Mouse (Mus musculus) adrenal gland, postnatal 36 days (tissue): Measurements from ENCODE around the gene Sgsm1. TPM values are rescaled to one million over a fixed set of nuclear protein-coding genes. Genes with fewer than 3 reads are reported as not detected.

Experiments used
- DNase-seq, 2 experiments: peaks; one replicate each; pipeline ENCODE4 v3.0.0; 2021; ENCODE audit warnings: mixed read lengths in 1 of 2
- total RNA-seq, 2 experiments: library from RNA; stranded (reverse); gene quantifications; 2 replicates each; pipeline ENCODE4 v1.2.3; 2021

The Sgsm1 gene
- total RNA-seq, 2 experiments from 2014 or later = 7.7 to 8.2 TPM

DNA sequence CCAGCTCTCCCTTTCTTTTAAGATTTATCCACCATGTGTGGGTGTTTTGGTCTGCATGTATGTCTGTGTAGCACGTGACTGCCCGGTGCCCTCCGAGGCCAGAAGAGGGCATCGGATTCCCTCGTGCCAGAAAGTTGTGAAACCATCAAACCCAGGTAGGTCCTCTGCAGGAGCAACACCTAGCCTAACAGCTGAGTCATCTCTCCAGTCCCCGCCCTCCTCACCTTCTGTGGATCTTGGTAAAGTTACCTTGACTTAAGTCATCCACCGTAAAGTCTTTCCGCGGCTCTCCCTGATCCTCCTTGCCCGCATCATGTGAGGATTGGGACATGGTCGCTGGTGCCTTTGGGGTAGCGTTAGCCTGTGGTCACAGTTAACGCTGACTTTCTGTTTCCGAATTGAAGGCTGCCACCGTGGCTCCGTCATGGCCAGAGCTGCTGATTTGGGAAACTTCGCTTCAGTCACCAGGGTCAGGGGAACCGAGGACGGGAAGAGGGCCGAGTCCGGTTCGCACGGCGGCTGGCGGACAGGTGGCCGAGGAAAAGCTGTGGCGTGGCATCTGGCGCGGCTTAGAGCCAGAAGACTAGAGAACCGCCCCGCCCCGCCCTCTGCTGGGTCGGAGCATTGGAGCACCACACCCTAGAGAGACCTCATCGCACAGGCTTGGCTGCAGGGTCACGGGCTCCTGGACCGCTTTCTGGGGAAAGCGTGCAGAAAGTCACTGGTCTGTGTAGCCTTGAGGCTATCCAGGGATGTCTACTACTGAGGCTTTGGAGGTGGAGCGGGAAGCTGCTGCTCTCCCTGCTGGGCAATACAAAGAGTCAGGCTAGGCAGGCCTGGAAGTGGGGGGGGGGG is 13.4 kb upstream of the Sgsm1 start:
- DNase-seq = peak; percentile 15 to 34

DNA sequence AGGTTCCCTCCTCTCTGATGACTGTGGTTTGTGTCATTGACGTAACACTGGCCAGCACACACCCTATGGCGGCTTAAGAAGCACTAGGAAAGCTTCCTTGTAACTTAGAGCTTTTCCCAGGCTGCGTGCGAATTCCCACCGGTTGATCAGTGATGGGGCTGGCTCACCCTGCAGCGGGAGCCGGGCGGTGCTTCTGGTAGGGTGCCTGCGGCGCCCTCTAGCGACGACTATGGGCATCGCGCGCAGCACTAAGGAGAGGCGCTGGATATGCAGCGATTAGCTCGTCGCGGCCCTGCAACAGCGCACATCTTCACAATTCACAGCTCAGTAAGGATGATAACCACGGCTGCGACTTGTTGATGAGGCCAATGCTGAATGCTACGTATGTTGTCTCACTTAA is 3.4 kb upstream of the Sgsm1 start:
- DNase-seq = peak; percentile 44 to 57

DNA sequence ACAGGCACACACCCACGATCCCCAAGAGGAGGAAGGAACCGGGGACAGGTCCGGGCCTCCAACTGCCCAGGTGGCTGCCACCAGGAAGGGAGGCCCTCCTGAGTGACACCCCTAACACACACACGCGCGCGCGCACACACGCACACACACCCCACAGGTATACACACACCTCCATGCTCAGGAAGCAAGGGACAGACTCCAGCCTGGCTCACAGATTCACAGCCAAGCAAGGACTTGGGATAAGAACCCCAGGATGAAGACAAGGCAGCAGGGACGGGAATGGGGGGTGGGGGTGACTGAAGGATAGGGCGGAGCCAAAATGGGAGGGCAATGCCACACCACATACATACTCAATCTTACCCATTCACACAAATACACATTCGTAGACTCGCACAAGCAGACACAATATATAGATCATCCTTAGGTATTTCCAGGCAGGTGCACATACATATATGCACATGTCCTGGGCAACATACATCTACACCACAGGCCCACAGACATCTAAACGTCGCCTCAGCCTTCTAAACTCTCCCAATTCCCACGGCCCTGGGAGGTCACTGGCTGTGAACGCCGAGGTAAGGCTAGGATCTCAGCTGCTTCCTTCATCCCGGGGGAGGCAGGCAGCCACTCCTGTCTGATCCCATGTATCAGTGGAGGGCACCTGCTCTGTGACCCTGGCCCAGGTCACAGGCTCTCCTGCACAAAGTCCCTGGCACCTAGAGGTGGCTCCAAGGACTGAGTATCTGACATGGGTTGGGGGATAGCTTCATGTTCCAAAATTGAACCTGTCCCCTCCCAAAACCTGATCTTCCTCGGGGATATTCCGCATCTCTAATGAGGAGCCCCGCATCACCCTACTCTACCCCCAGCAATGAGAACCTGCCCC is 852 bp downstream of the Sgsm1 start:
- DNase-seq = no peak

DNA sequence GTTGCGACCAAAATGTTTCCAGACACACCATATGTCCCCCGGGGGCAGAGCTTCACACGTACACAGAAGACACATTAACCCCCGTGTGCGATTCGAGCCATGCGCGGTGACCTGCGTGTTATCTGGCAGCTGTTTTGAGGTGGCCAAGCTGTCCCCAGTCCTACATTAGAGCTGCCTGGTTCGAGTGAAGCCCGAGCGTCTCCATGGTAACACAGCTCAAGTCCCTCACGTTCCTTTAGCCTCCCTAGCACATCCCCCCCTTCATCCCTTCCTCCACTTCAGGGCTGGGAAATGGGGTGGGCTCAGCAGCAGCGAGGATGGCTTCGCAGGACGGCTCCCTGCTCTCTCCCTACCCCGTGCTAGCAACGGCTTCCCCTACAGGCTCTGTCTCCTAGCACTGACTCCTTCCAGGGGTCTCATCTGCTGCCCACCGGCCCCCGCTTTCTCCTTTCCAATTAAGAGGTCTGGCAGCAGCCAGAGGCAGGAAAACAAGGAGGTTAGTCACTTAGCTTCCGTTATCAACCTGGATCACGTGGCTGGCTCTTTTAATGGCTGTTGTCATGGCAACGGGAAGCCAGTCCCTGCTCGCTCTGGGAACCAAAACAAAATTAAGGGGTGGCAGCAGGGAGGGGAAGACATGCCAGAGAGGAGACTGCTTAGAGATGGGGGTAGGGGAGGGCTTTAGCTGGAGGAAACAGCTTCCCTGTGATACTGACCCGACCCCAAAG is 3.7 kb downstream of the Sgsm1 start:
- DNase-seq = peak; percentile 20 to 22

GRCm38 (mm10) chr5:113304527-113304926 is 6.1 kb downstream of the Sgsm1 start:
- no peak for DNase-seq

GRCm38 (mm10) chr5:113301841-113302240 is 8.7 kb downstream of the Sgsm1 start:
- DNase-seq = no peak

DNA sequence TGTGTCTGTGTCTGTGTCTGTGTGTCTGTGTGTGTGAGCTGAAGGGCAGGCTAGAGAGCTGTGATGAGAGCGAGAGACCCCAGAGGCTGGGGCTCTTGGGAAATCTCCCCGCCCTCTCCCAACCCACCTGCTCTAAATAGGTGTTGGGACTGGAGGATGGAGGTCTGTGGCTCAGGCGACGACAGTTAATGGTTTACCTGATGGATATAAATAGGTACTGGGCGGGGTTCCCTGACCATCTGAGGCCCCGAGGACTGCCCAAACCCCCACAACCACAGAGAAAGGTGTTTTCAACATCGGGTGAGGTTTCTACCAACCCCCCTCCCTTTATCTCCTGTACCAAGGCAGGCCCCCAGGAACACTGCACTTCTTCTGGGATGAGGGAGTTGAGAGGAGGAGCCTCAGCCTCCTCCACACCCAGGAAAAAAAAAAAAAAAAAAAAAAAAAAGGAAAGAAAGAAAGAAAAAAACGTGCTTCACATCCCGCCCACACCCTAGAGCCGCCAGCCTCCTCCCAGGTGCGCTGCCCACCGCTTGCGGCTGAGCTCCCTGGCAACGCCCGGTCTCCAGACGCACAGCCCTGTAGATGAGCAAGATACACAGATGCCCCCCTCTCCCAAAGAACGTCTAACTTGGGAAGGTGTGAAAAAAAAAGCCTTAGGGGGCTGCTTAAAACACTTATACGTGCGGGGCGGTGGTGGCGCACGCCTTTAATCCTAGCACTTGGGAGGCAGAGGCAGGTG is 10.3 kb downstream of the Sgsm1 start:
- DNase-seq = no peak

DNA sequence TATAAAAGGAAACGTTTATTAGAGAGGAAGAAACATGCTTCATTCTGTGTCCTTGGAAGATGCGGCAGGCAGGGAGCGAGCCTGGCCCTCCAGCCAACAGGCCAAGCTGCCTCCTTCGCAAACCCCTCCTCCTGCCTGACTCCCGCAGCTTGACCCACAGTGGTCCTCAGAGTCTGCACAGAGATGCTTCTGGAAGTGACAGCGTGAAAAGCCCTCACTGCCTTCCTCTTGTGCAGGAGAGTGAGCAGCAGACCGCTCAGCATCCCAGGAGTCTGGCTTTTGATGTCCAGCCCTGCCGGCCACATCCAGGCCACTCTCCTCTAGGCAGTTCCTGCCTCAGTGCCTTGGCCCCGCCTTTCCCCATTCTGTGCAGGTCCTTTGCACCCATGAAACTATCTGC is 11.2 kb downstream of the Sgsm1 start:
- DNase-seq = no peak

DNA sequence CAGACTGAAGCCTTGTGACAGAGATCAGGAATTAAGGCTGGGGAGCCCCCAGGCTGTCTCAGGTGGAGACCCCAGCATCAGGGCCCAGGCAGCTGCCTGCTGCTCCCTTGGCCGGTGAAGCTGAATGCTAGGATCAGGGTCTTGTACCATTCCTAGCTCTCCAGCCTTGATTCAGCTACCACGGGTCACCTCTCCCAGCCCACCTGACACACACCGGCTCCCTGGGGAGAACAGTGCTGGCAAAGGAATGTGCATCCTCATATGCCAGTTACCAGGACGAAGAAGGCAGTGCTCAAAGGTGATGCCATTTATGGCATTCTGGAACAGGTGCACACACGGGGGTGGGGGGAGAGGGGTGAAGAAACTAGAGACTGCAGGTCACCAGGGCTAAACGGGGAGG is 11.8 kb downstream of the Sgsm1 start:
- no peak for DNase-seq

- no peak for DNase-seq
Measured at GRCm38 (mm10) chr5:113298040-113298439, 12.5 kb downstream of the Sgsm1 start.

- peak in 1 of 2 experiments; percentile 26 for DNase-seq
Measured at GRCm38 (mm10) chr5:113295791-113296190, 14.8 kb downstream of the Sgsm1 start.

GRCm38 (mm10) chr5:113294575-113294974 is 16.0 kb downstream of the Sgsm1 start:
- DNase-seq = no peak

DNA sequence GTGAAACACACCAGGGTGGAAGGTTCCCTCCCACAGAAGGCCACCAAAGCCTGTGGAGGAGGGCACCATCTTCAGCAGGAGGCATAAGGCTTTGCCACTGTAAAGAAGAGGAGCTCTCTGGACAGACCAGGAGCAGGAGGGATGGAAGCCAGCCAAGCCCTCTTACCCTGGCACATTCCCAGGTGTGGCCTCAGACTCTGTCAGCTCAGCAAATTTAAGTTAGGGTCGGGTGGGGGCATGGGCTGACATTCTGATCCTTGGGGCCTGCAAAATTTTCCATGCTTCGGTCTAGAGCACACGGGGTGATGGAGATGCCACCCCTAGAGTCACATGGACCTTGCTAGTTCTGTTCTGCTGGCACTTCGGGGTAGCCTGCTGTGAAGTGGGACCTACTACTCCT is 17.1 kb downstream of the Sgsm1 start:
- no peak for DNase-seq

GRCm38 (mm10) chr5:113292832-113293231 is 17.8 kb downstream of the Sgsm1 start:
- DNase-seq = no peak

DNA sequence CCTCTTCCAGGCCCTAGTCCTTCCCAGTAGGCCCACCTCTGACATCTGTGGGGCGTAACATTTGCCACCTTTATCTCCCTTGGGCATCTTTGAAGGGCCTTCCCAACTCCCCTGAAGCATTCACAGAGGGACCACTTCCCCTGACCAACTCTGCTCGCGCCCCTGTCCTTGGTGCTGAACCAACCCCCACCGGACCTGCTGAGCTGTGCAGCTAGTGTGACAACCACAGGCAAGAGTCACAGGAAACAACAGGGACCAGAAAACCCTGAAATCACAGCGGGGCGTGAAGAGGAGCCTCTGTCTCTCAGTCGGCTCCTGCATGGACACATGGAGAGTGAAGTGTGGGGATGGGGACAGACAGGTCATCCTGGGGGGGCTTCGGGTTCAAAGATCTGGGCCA is 18.4 kb downstream of the Sgsm1 start:
- DNase-seq = peak; percentile 24 to 37

- no peak for DNase-seq
Measured at GRCm38 (mm10) chr5:113291125-113291524, 19.5 kb downstream of the Sgsm1 start.

GRCm38 (mm10) chr5:113290149-113290548 is 20.4 kb downstream of the Sgsm1 start:
- no peak for DNase-seq

GRCm38 (mm10) chr5:113288490-113288889 is 22.1 kb downstream of the Sgsm1 start:
- DNase-seq = no peak

- DNase-seq = no peak
Measured at GRCm38 (mm10) chr5:113287762-113288161, 22.8 kb downstream of the Sgsm1 start.

DNA sequence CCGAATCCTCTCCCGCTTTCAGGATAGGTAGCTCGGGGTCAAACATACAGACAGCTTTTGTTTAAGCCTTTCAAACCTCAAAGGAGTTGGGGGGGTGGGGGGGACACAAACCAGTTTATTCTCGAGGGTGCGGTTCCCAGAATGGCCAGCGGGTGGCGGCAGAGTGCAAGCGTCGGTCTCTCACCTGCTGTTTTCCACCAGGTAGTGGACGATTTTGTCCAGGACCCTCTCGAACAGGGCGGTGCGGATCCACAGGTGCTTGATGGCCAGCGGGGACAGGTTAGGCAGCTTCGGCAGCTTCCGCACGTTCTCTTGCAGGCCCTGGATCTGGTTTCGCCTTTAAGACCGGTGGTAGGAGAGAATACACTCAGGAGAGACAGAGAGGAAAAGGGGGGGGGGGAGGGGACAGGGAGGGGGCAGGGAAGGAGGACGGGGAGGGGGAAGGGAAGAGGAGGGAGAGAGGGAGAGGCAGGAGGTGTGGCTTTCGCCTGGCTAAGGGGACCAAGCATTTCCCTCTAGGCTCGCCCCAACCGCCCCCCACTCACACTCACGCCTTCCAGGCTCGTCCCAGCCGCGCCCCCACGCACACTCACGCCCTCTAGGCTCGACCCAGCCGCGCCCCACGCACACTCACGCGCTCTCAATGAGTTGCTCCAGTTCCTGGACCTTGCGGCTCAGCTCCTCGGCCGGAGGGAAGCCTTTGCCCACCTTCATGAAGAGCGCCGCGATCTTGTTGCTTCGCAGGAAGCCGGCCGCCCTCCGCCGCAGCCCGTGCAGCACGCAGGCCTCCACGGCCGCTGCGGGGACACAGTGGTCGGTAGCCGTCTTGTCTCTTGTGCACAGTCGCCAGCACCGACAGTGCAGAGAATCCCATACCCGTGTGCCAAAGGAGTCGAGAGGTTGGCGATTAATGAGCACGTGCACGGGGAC is 23.7 kb downstream of the Sgsm1 start:
- DNase-seq = peak; percentile 15 to 46

DNA sequence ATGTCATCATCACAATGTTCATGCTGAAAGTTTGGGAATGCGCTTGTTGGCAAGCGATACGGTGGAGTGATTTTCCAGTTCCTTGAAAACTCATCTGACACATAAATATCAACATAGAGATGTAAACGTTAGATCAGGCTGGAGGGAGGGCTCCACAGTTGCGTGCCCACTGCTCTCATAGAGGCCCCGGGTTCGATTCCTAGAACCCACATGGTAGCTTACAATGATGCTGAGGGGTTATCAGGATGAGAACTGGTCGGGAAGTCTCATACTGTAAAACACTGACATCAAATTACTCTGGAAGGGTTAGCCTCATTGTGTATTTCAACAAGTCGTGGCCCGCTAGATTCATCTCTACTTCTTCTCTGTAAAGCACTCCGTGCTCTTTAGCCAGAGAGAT is 24.5 kb downstream of the Sgsm1 start:
- DNase-seq = no peak
